In the genomic region with DNA sequence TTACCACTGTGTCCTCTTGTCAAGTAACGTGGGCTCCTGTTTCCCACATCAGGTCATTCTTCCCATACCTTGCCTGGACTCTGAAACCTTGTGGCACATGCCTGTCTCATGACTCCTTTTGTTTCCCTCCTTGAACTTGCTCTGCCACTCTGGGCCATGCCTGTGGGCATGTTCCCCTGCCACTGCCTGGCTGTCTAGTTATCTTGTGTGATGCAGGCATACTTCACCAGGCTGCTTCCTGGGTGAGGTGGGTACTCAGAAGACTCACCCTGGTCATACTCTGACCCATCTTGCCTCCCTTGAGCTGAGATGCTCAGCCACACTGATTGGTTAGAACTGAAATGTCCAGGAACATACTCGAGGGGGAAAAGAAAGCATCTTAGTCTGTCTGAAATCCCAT, we compare ENCODE assay signal across 13 mouse cellular contexts.
DNase-seq lines count a peak whose midpoint lies in the region; ATAC-seq and TF ChIP-seq lines count a peak whose summit lies in the region.
"Had no signal": no experiment of that assay in that cellular context is flagged by ENCODE, and none has a peak within 500 bp of the region (broad histone marks: within the 10 kb centered on the region; RNA-seq: fewer than 3 reads in every experiment).

No protein-coding gene starts in this region.

- no peaks in the 10 kb centered on the region for H3K27me3 ChIP-seq in stomach, postnatal 0 days (ENCODE audit: control insufficient read depth, insufficient read depth, low read length)
- H3K27me3 ChIP-seq in forebrain, embryonic 14.5 days (replicated peaks; ENCODE audit: control insufficient read depth, insufficient read depth, low read length), result no peaks in the 10 kb centered on the region
- H3K27me3 ChIP-seq: hindbrain, embryonic 13.5 days; midbrain, embryonic 13.5 days had no signal

- H3K4me2 ChIP-seq in stomach, postnatal 0 days (replicated peaks; ENCODE audit: low read depth), result no peak overlapping the region
- no peak overlapping the region for H3K4me2 ChIP-seq in forebrain, embryonic 14.5 days (ENCODE audit: low read length)
- H3K4me2 ChIP-seq: hindbrain, embryonic 13.5 days; midbrain, embryonic 13.5 days had no signal

- no peaks in the 10 kb centered on the region for H3K9me3 ChIP-seq in stomach, postnatal 0 days (ENCODE audit: control insufficient read depth, low read length)
- no peaks in the 10 kb centered on the region for H3K9me3 ChIP-seq in forebrain, embryonic 14.5 days (replicated peaks; ENCODE audit: control insufficient read depth, low read length)
- H3K9me3 ChIP-seq: hindbrain, embryonic 13.5 days; midbrain, embryonic 13.5 days had no signal

- no peak for TF ChIP-seq EP300 in stomach, postnatal 0 days (optimal IDR thresholded peaks at IDR 0.05)

- no peak overlapping the region for H3K4me3 ChIP-seq in lung, adult 2 months (replicated peaks; ENCODE audit: extremely low read depth, low read depth, low read length)
- H3K4me3 ChIP-seq in stomach, postnatal 0 days (ENCODE audit: low read depth, low read length), result no peak overlapping the region
- no peak overlapping the region for H3K4me3 ChIP-seq in forebrain, embryonic 14.5 days (ENCODE audit: low read depth, low read length)
- H3K4me3 ChIP-seq: hindbrain, embryonic 13.5 days; midbrain, embryonic 13.5 days had no signal

- DNase-seq in kidney, postnatal 36 days, result peak; percentile 16 to 32
- no peak for DNase-seq in kidney, adult 11 months
- DNase-seq in Muller cell, postnatal 12 days (ENCODE audit: inconsistent ontology term), result peak; percentile 56
- peak; percentile 15 for DNase-seq in lung, adult 2 months
- no peak for DNase-seq in stomach, postnatal 0 days (ENCODE audit: low spot score)
- no peak for DNase-seq in layer of hippocampus, adult 18-20 months (ENCODE audit: low spot score in 2 of 2)
- no peak for DNase-seq in forebrain, embryonic 14.5 days (ENCODE audit: low spot score)
- DNase-seq: cerebellum, postnatal 36 days; heart, adult 11 months; right cerebral cortex, postnatal 14 days had no signal

- TF ChIP-seq POLR2A in lung, adult 2 months (IDR thresholded peaks at IDR 0.05; ENCODE audit: borderline replicate concordance, extremely low read depth, low read depth, low read length), result no peak

- H3K4me1 ChIP-seq in lung, adult 2 months (ENCODE audit: control insufficient read depth, insufficient read depth, low read length), result peaks cover 3% of the 10 kb centered on the region
- H3K4me1 ChIP-seq in stomach, postnatal 0 days (replicated peaks; ENCODE audit: control insufficient read depth, insufficient read depth), result no peaks in the 10 kb centered on the region
- H3K4me1 ChIP-seq in forebrain, embryonic 14.5 days (ENCODE audit: control insufficient read depth, insufficient read depth, low read length), result no peaks in the 10 kb centered on the region
- H3K4me1 ChIP-seq: hindbrain, embryonic 13.5 days; midbrain, embryonic 13.5 days had no signal

- H3K36me3 ChIP-seq in stomach, postnatal 0 days (ENCODE audit: control insufficient read depth, insufficient read depth, low read length), result no peaks in the 10 kb centered on the region
- no peaks in the 10 kb centered on the region for H3K36me3 ChIP-seq in forebrain, embryonic 14.5 days (ENCODE audit: control insufficient read depth, insufficient read depth, low read length)
- H3K36me3 ChIP-seq: hindbrain, embryonic 13.5 days; midbrain, embryonic 13.5 days had no signal

- TF ChIP-seq CTCF in lung, adult 2 months (IDR thresholded peaks at IDR 0.05; ENCODE audit: insufficient read depth, low read length), result no peak
- no peak for TF ChIP-seq CTCF in stomach, postnatal 0 days (IDR thresholded peaks at IDR 0.05; ENCODE audit: low read depth)

- no peak overlapping the region for H3K27ac ChIP-seq in stomach, postnatal 0 days (replicated peaks)
- H3K27ac ChIP-seq in forebrain, embryonic 14.5 days (ENCODE audit: low read depth, low read length), result no peak overlapping the region
- H3K27ac ChIP-seq: hindbrain, embryonic 13.5 days; midbrain, embryonic 13.5 days had no signal

- H3K9ac ChIP-seq in stomach, postnatal 0 days (ENCODE audit: low read length), result no peak overlapping the region
- no peak overlapping the region for H3K9ac ChIP-seq in forebrain, embryonic 14.5 days (ENCODE audit: low read length)
- H3K9ac ChIP-seq: hindbrain, embryonic 13.5 days; midbrain, embryonic 13.5 days had no signal

- peak; percentile 61 for ATAC-seq in stomach, postnatal 0 days (ENCODE audit: low FRiP score, low TSS enrichment)
- no peak for ATAC-seq in forebrain, embryonic 14.5 days
- ATAC-seq: CD4-positive, CD25-positive, alpha-beta regulatory T cell, adult 4 months; midbrain, embryonic 13.5 days had no signal

- 52% methylated on average over 2 of the region's 2 CpGs for WGBS in lung, adult 2 months
- WGBS in stomach, postnatal 0 days, result 70% methylated on average over 2 of the region's 2 CpGs
- WGBS in forebrain, embryonic 14.5 days, result 82% methylated on average over 2 of the region's 2 CpGs

Comparison
In these comparisons a context has a peak if more than half of its experiments do, and no peak if none do; other contexts are left out.
1. DNase-seq: peak in kidney, postnatal 36 days (2 of 2), Muller cell, postnatal 12 days (single experiment) and lung, adult 2 months (single experiment); none in kidney, adult 11 months (single experiment), stomach, postnatal 0 days (single experiment), layer of hippocampus, adult 18-20 months (0 of 2) and forebrain, embryonic 14.5 days (single experiment).